Mouse (Mus musculus): ENCODE measurements around the gene Heatr6. TPM values are rescaled to one million over a fixed set of nuclear protein-coding genes. Genes with fewer than 3 reads are reported as not detected.

Heatr6 gene
- polyA plus RNA-seq, 1 experiment from 2014 or later: 31.3 TPM

GRCm38 (mm10) chr11:83735881-83736280 is 17.6 kb upstream of the Heatr6 start:
- WGBS: 85% methylated on average over 2 of the region's 2 CpGs
- Histone ChIP-seq H3K9ac (no peak overlapping the region), H3K4me2 (no peak overlapping the region), H3K4me3 (no peak overlapping the region), H3K36me3 (no peaks in the 10 kb centered on the region), H3K9me3 (no peaks in the 10 kb centered on the region), H3K4me1 (replicated peaks) (no peaks in the 10 kb centered on the region), H3K27ac (replicated peaks) (no peak overlapping the region), H3K27me3 (0 out of 2 replicates have a peak, but pooled peaks cover 4% of the 10 kb centered on the region)
- no peak for ATAC-seq (ENCODE audit: low FRiP score, low read depth)

- Histone ChIP-seq H3K9me3 (no peaks in the 10 kb centered on the region), H3K36me3 (no peaks in the 10 kb centered on the region), H3K9ac (no peak overlapping the region), H3K27me3 (0 out of 2 replicates have a peak, but pooled peaks cover 6% of the 10 kb centered on the region), H3K27ac (replicated peaks) (no peak overlapping the region), H3K4me2 (no peak overlapping the region), H3K4me3 (no peak overlapping the region), H3K4me1 (replicated peaks) (no peaks in the 10 kb centered on the region)
- no peak for ATAC-seq (ENCODE audit: low FRiP score, low read depth)
- WGBS: 85% methylated on average over 3 of the region's 3 CpGs
Observed at GRCm38 (mm10) chr11:83737109-83737558, 16.4 kb upstream of the Heatr6 start.

GRCm38 (mm10) chr11:83739241-83739640 is 14.3 kb upstream of the Heatr6 start:
- WGBS: 29% methylated on average over 5 of the region's 5 CpGs

GRCm38 (mm10) chr11:83740443-83740991 is 13.0 kb upstream of the Heatr6 start:
- ATAC-seq (ENCODE audit: low FRiP score, low read depth): no peak
- WGBS: 86% methylated on average over 4 of the region's 4 CpGs
- no peak overlapping the region for H3K27ac ChIP-seq (replicated peaks)
- no peaks in the 10 kb centered on the region for H3K36me3 ChIP-seq
- H3K4me1 ChIP-seq (replicated peaks): no peaks in the 10 kb centered on the region
- H3K4me3 ChIP-seq: no peak overlapping the region
- H3K4me2 ChIP-seq: no peak overlapping the region
- no peak overlapping the region for H3K9ac ChIP-seq
- 0 out of 2 replicates have a peak, but pooled peaks cover 6% of the 10 kb centered on the region for H3K27me3 ChIP-seq
- no peaks in the 10 kb centered on the region for H3K9me3 ChIP-seq

More at GRCm38 (mm10) chr11:83739241-83739640, 14.3 kb upstream of the Heatr6 start:
- Histone ChIP-seq H3K4me3 (no peak overlapping the region), H3K27me3 (0 out of 2 replicates have a peak, but pooled peaks cover 6% of the 10 kb centered on the region), H3K4me1 (replicated peaks) (no peaks in the 10 kb centered on the region), H3K4me2 (no peak overlapping the region), H3K27ac (replicated peaks) (no peak overlapping the region), H3K36me3 (no peaks in the 10 kb centered on the region), H3K9ac (no peak overlapping the region), H3K9me3 (no peaks in the 10 kb centered on the region)
- ATAC-seq (ENCODE audit: low FRiP score, low read depth): no peak

DNA sequence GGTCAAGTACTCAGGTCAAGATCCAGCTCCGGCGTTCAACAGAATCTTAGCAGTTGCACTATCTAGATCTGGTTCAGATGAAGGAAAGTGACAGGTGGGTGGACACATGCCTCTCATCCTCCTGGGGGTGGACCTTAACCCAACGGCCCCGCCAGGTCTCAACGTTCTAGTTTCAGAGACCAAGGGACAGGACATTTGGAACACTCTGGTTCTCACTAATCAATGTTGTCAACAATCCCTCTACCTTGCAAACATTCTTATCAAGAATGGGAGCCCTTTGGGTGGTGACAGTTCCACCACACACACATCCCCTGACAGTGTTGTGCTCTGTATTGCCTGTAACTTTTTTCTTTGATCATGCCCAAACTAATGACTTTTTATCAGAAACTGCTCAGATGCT is 11.7 kb upstream of the Heatr6 start:
- no peaks in the 10 kb centered on the region for H3K9me3 ChIP-seq
- no peak overlapping the region for H3K4me2 ChIP-seq
- no peak overlapping the region for H3K4me3 ChIP-seq
- H3K9ac ChIP-seq: no peak overlapping the region
- no peaks in the 10 kb centered on the region for H3K4me1 ChIP-seq (replicated peaks)
- WGBS: 87% methylated on average over 5 of the region's 5 CpGs
- no peak overlapping the region for H3K27ac ChIP-seq (replicated peaks)
- ATAC-seq (ENCODE audit: low FRiP score, low read depth): no peak
- peaks cover 10% of the 10 kb centered on the region; the same call in 1 of the 2 replicates for H3K27me3 ChIP-seq
- no peaks in the 10 kb centered on the region for H3K36me3 ChIP-seq

DNA sequence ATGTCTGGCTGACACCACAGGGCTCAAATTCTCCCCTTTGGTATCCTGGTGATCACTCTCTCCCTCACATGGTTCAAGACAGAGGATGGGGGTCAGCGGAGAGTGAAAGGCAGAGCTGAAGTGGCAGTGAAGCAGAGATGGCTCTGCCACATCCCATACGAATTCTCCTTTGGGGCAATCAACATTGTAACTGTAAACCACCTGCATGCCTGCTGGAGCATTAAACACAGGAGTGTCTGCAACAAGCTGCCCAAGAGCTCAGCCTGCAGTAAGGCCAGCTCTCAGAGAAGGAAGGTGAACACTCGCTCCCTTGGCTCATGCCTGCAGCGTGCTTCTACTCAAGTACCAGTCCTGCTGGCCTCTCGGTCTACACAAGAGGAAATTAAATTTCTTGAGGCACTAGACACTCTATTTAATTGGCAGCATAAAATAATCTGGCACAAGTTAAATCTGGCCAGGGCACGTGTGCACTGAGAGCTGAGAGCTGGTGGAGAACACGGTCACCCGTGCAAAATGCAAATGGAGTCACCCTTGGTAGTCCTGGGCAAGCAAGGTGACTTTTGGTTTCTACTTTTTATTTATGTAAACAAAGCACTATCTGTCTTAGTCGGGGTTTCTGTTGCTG is 10.7 kb upstream of the Heatr6 start:
- ATAC-seq (ENCODE audit: low FRiP score, low read depth): no peak

DNA sequence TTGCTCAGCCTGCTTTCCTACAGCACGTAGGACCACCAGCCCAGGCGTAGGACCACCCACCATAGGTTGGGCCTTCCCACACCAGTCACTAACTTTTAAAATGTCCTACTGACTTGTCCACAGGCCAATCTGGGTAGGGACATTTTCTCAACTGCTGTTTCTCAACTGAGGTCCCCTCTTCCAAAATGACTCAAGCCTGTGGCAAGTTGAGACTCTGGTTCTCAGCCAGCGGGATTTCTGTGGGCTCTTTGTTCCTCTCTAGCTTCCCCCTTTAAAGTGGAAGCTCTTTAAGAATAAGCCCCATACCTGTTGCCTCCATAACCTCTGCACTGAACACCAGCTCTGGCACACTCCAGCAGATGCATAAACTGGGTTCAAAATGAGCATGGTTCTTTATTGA is 10.0 kb upstream of the Heatr6 start:
- no peaks in the 10 kb centered on the region for H3K36me3 ChIP-seq
- H3K4me1 ChIP-seq (replicated peaks): no peaks in the 10 kb centered on the region
- no peak overlapping the region for H3K4me2 ChIP-seq
- peaks cover 16% of the 10 kb centered on the region; the same call in 1 of the 2 replicates for H3K27me3 ChIP-seq
- ATAC-seq (ENCODE audit: low FRiP score, low read depth): no peak
- no peaks in the 10 kb centered on the region for H3K9me3 ChIP-seq
- no peak overlapping the region for H3K4me3 ChIP-seq
- no peak overlapping the region for H3K27ac ChIP-seq (replicated peaks)
- 89% methylated on average over 3 of the region's 3 CpGs for WGBS
- H3K9ac ChIP-seq: no peak overlapping the region

More for the DNA sequence above, 10.7 kb upstream of the Heatr6 start:
- Histone ChIP-seq H3K27ac (replicated peaks) (no peak overlapping the region), H3K27me3 (peaks cover 10% of the 10 kb centered on the region; the same call in 1 of the 2 replicates), H3K4me1 (replicated peaks) (no peaks in the 10 kb centered on the region), H3K9ac (no peak overlapping the region), H3K4me3 (no peak overlapping the region), H3K4me2 (no peak overlapping the region), H3K36me3 (no peaks in the 10 kb centered on the region), H3K9me3 (no peaks in the 10 kb centered on the region)
- 76% methylated on average over 9 of the region's 9 CpGs for WGBS

DNA sequence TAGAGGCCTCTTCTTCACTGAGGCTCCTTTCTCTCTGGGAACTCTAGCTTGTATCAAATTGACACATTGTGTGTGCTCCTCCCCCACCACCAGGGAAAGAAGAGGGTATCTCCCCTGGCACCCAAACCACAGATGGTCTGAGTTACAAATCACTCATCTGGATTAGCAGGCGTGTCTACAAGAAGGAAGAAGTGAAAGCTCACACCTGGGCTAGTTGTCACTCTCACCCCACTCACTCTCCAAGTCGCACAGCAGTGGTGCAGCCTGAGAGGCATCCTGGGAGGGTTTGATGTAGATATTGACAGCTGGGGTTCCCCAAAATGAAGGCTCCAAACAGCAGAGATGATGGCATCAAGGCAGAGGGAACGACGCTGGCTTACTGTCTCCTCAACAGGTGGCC is 7.3 kb upstream of the Heatr6 start:
- H3K27ac ChIP-seq (replicated peaks): no peak overlapping the region
- no peak for ATAC-seq (ENCODE audit: low FRiP score, low read depth)
- H3K9ac ChIP-seq: no peak overlapping the region
- H3K27me3 ChIP-seq: peaks cover 15% of the 10 kb centered on the region; the same call in 1 of the 2 replicates
- 75% methylated on average over 4 of the region's 4 CpGs for WGBS
- H3K4me1 ChIP-seq (replicated peaks): no peaks in the 10 kb centered on the region
- H3K9me3 ChIP-seq: no peaks in the 10 kb centered on the region
- H3K36me3 ChIP-seq: no peaks in the 10 kb centered on the region
- H3K4me3 ChIP-seq: no peak overlapping the region
- H3K4me2 ChIP-seq: no peak overlapping the region

DNA sequence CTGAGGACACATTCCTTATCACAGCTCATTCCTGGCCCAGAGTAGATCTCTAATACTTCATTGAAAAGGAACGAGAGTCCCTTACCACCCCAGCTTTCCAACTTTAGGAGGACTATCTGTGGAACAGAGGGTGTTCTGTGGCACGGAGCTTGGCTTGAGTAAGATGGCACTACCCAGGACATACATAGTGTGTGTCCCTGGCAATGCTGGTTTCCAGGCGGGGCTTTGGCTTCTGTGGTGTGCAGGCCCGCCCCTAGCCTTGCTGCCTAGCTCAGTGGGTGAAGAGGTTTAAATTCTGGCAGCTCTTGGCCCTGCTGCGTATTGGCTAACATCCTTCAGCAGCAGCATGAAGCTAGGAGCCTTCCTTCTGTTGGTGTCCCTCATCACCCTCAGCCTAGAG is 6.8 kb upstream of the Heatr6 start, which contains the start of gene Wfdc21:
TSS of gene Wfdc21 (plus strand) at position 260 of the 400 bp plus-strand sequence.
- 78% methylated on average over 5 of the region's 5 CpGs for WGBS
- no peak within 1 kb of the TSS for H3K4me3 ChIP-seq
- H3K27me3 ChIP-seq: peaks cover 19% of the 10 kb centered on the region
- H3K4me2 ChIP-seq: no peak within 1 kb of the TSS
- no peak within 1 kb of the TSS for H3K27ac ChIP-seq (replicated peaks)
- H3K9ac ChIP-seq: no peak within 1 kb of the TSS
- H3K36me3 ChIP-seq: no peaks in the 10 kb centered on the region
- H3K4me1 ChIP-seq (replicated peaks): no peaks in the 10 kb centered on the region
- H3K9me3 ChIP-seq: no peaks in the 10 kb centered on the region
- ATAC-seq (ENCODE audit: low FRiP score, low read depth): no peak

DNA sequence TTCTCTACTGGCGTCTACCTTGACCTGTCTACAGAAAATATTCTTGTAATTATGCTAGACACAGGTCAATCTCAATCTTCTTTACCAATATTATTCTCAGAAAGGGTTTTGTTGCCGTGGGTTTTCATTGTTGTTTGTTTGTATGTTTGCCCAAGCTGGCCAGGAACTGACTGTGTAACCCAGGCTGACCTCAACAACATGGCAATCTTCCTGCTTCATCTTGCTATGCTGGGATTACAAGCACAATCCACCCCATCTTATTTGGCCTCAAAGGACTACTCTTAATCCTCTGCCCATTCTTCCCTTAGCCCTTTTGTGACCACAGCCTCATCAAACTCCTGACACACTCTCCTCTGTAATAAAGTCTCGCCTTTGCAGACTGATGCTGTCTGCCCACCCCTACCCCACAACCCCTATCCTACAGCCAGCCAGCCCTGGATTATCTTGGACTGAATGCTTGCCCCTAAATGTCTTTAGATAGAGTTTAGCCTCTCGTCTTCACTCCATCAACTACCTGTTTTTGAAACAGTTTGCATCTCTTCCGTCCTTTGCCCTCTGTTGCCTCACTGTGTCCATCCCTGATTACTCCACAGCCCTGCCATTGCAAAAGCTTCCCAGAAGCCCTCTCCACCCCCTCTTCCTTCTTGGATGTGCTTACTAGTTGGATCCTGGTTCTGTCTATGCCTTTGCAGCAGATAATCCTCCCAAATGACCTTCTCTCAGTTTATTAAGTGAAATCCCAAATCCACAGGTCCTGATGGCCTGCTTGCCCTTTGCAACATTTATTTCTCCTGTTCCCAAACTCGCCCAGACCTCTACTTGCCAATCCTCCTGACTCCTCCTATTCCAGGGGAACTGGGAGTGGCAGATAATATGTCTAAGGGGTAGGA is 5.9 kb upstream of the Heatr6 start:
- Histone ChIP-seq H3K27me3 (peaks cover 28% of the 10 kb centered on the region), H3K27ac (replicated peaks) (no peak overlapping the region), H3K4me1 (replicated peaks) (no peaks in the 10 kb centered on the region), H3K9ac (no peak overlapping the region), H3K4me2 (no peak overlapping the region), H3K9me3 (no peaks in the 10 kb centered on the region), H3K4me3 (no peak overlapping the region), H3K36me3 (no peaks in the 10 kb centered on the region)
- 70% methylated on average over 6 of the region's 6 CpGs for WGBS
- no peak for ATAC-seq (ENCODE audit: low FRiP score, low read depth)

DNA sequence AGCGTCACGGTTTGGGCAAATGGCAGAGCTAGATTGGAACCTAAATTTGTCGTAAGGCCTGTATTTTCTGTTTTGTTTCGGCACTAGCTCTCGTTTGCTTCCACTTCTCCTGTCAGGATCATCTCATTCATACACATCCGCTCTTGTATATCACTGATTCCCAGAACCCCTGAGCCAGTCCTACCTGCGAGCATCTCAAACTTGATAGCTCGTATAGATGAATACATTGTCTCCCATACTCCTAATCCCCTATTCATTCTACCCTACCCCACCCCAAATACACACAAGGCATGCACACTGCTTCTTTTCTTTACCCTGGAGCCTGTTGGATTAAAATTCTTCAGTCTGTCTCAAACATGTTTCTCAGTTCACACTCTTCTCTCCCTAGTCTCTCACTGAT is 731 bp downstream of the Heatr6 start:
- Histone ChIP-seq H3K27ac (replicated peaks) (peak overlapping the region; percentile 92), H3K4me2 (peak overlapping the region; percentile 74), H3K4me3 (peak overlapping the region; percentile 76), H3K9me3 (no peaks in the 10 kb centered on the region), H3K4me1 (replicated peaks) (peaks cover 21% of the 10 kb centered on the region), H3K9ac (peak overlapping the region; percentile 80), H3K36me3 (peaks cover 32% of the 10 kb centered on the region), H3K27me3 (peaks cover 14% of the 10 kb centered on the region)
- WGBS: 4% methylated on average over 8 of the region's 8 CpGs
- no peak for ATAC-seq (ENCODE audit: low FRiP score, low read depth)

GRCm38 (mm10) chr11:83767306-83767705 is 13.8 kb downstream of the Heatr6 start:
- H3K36me3 ChIP-seq: peaks cover 94% of the 10 kb centered on the region
- no peaks in the 10 kb centered on the region for H3K4me1 ChIP-seq (replicated peaks)
- H3K9me3 ChIP-seq: no peaks in the 10 kb centered on the region
- H3K27ac ChIP-seq (replicated peaks): no peak overlapping the region
- no peak for ATAC-seq (ENCODE audit: low FRiP score, low read depth)
- no peaks in the 10 kb centered on the region for H3K27me3 ChIP-seq
- WGBS: 93% methylated on average over 9 of the region's 9 CpGs
- H3K4me2 ChIP-seq: no peak overlapping the region
- no peak overlapping the region for H3K9ac ChIP-seq
- H3K4me3 ChIP-seq: no peak overlapping the region

Measured in hindbrain, embryonic 15.5 days (tissue).